Mouse (Mus musculus) ES-E14 (cell line): ENCODE data around the gene Tmem98. TPM values are rescaled to one million over a fixed set of nuclear protein-coding genes. Genes with fewer than 3 reads are reported as not detected.

Experiments used
- DNase-seq: peaks from one replicate; pipeline ENCODE4 v3.0.0-alpha.2; 2013; ENCODE audit warnings: low read depth, low spot score
- H3K27ac ChIP-seq: 2 replicates; pipeline ENCODE4 v1.5.1; 2012; ENCODE audit warnings: low read depth, mild to moderate bottlenecking, low read length, moderate library complexity, mixed read lengths; ENCODE audit not compliant: poor library complexity, insufficient read depth, severe bottlenecking
- H3K36me3 ChIP-seq: 2 replicates; pipeline ENCODE4 v1.6.1; 2012; ENCODE audit warnings: mild to moderate bottlenecking, low read length, moderate library complexity, mixed read lengths; ENCODE audit not compliant: control insufficient read depth, poor library complexity, insufficient read depth, severe bottlenecking
- H3K4me1 ChIP-seq, 2 experiments: fragments of 150-350 bp in 1 of 2; sonication (generic) in 1 of 2; 2 replicates each; pipeline ENCODE4 v1.6.1; 2012; ENCODE audit warnings: low read length in 2 of 2, mild to moderate bottlenecking in 1 of 2, mixed read lengths in 1 of 2; ENCODE audit not compliant: control insufficient read depth in 2 of 2, insufficient read depth in 2 of 2, poor library complexity in 1 of 2
- H3K4me3 ChIP-seq, 2 experiments: fragments of 150-350 bp in 1 of 2; sonication (generic) in 1 of 2; 2 replicates each; pipeline ENCODE4 v1.5.1; 2012; ENCODE audit warnings: low read length in 2 of 2, low read depth in 1 of 2, mild to moderate bottlenecking in 1 of 2, mixed read lengths in 1 of 2; ENCODE audit not compliant: insufficient read depth in 1 of 2, poor library complexity in 1 of 2, severe bottlenecking in 1 of 2
- H3K9ac ChIP-seq: 2 replicates; pipeline ENCODE4 v1.6.1; 2012; ENCODE audit warnings: low read depth, mild to moderate bottlenecking, low read length, mixed read lengths; ENCODE audit not compliant: poor library complexity, insufficient read depth, severe bottlenecking
- H3K9me3 ChIP-seq: fragments of 150-350 bp; sonication (generic); 2 replicates; pipeline ENCODE4 v1.6.1; 2012; ENCODE audit warnings: low read depth, mild to moderate bottlenecking, low read length; ENCODE audit not compliant: control insufficient read depth, insufficient read depth
- CHD2 ChIP-seq: IDR thresholded peaks from 2 replicates; pipeline ENCODE4 v1.6.1; 2014; ENCODE audit warnings: mild to moderate bottlenecking, low read depth, low read length, inconsistent platforms
- HCFC1 ChIP-seq: IDR thresholded peaks from 2 replicates; pipeline ENCODE4 v1.6.1; 2012; ENCODE audit warnings: low read length, inconsistent platforms, borderline replicate concordance; ENCODE audit not compliant: insufficient read depth
- MAFK ChIP-seq: IDR thresholded peaks from 2 replicates; pipeline ENCODE4 v1.6.1; 2014; ENCODE audit warnings: mild to moderate bottlenecking, low read depth, low read length, inconsistent platforms; ENCODE audit not compliant: insufficient read depth
- ZC3H11A ChIP-seq: IDR thresholded peaks from 2 replicates; pipeline ENCODE4 v1.6.1; 2012; ENCODE audit warnings: low read depth, mild to moderate bottlenecking, inconsistent platforms, low read length, borderline replicate concordance
- ZNF384 ChIP-seq: IDR thresholded peaks from 2 replicates; pipeline ENCODE4 v1.6.1; 2012; ENCODE audit warnings: low read depth, low read length, inconsistent platforms
- in situ Hi-C, 2 experiments: fragments of 600-800 bp; cut with MboI; formaldehyde crosslinking; loops; one replicate each; pipeline ENCODE4 v1.15.1; 2025; ENCODE audit warnings: low sequenced_read_pairs in 2 of 2, inconsistent platforms in 1 of 2; ENCODE audit not compliant: unreplicated experiment in 2 of 2
- total RNA-seq: library from RNA; depleted of rRNA; stranded (reverse); fragments of 300-350 nt; gene quantifications from 2 replicates; pipeline ENCODE4 v1.2.3, GENCODE M21; 2012

The Tmem98 gene
- total RNA-seq, 1 experiment: 12.1 TPM

DNA sequence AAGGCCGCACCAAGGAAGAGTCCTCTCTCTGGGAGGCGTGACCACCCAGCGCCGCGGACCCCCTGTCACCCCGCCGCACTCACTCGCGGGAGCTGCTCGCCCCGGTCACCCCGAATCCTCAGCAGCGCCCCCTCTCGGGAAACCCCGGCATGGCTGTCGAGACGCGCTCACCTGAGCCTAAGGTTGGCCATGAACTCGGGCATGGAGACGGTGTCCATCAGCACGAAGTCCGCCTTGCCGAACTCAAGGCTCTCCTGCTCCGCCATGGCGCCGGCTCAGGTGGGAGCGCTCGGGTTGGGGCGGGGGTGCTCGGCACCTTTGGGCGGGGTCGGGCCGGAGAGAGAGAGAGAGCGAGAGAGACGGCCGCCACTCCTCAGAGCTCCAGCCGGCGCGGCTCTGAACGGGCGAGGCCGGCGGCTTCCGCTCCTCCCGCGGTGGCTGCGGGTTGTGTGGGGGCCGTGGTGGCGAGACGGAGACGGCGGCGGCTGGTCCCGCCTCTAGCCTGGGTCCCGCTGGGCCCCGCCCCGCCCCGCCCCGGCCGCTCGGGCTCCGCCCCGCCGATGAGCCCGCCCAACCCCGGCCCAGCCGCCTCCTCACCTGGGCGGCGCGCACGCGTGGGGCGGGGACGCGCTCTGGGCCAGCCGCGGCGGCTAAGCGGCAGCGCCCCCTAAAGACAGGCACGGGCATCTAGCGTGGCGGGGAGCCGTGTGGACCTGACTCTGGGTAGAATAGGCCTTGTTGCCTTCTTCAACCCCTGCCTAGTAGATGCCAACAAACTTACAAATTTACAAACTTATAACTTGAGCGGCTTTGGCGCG is 30.2 kb upstream of the Tmem98 start, which contains the start of gene Myo1d:
Myo1d (minus strand) TSS at position 499 of the 818 bp plus-strand sequence.
- TF ChIP-seq CHD2: no peak
- TF ChIP-seq HCFC1: no peak
- no peak for TF ChIP-seq MAFK
- TF ChIP-seq ZNF384: no peak
- TF ChIP-seq ZC3H11A: no peak
- Histone ChIP-seq H3K27ac (peak within 1 kb of the TSS; percentile 68; the same call in 1 of the 2 replicates), H3K9ac (peak within 1 kb of the TSS; percentile 83), H3K4me1 (peaks cover 0 to 6% of the 10 kb centered on the region in 2 experiments; a peak in 2 of 4 replicates), H3K4me3 (peak within 1 kb of the TSS; percentile 84 to 96), H3K36me3 (no peaks in the 10 kb centered on the region), H3K9me3 (no peaks in the 10 kb centered on the region)
- DNase-seq: peak; percentile 79
- in situ Hi-C loops: no loop called here

DNA sequence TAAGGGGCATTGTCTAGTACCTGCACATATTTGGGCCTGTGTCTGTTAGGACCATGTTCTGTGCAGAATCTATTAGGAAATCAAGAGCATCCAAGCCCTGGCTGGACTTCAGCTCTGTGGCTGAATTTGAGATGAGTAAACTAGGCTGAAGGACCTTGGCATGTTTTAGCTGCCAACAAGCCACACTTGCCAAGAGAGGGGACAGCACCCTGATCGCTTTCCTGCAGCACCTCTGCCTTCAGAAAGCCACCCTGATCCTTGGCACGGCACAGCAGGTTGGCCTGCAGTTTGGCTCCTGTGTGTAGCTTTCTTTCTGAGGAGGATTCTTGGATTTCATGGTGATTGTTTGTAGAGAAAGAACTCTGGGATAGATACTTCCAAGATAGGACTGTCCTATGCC is 28.4 kb upstream of the Tmem98 start:
- TF ChIP-seq MAFK (no peak), HCFC1 (no peak), CHD2 (no peak), ZC3H11A (no peak), ZNF384 (no peak)
- Histone ChIP-seq H3K36me3 (no peaks in the 10 kb centered on the region), H3K4me1 (peaks cover 0 to 5% of the 10 kb centered on the region in 2 experiments; a peak in 1 of 4 replicates), H3K27ac (no peak overlapping the region), H3K9me3 (no peaks in the 10 kb centered on the region), H3K4me3 (no peak overlapping the region), H3K9ac (no peak overlapping the region)
- no peak for DNase-seq
- in situ Hi-C loops: no loop called here

DNA sequence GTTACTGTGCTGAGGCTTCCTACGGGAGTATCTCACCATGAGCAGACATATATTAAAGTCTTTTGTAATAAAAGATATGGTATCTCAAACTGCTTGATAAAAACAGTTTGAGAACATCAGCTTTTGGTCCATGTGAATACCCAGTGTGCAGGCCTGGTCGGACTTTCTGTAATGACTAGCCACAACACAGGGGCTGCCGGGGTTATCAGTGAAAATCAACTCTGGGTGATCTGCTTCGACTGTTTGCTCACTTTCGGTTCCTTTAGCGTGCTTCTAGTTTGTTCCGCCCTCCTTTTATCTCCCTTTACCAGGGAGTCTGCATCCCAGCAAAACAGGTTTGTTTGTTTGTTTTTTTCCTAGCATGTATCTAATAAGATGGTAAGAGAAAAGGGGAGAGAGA is 26.5 kb upstream of the Tmem98 start:
- Histone ChIP-seq H3K9me3 (no peaks in the 10 kb centered on the region), H3K4me3 (no peak overlapping the region), H3K27ac (no peak overlapping the region), H3K9ac (no peak overlapping the region), H3K36me3 (no peaks in the 10 kb centered on the region), H3K4me1 (peaks cover 0 to 5% of the 10 kb centered on the region in 2 experiments; a peak in 1 of 4 replicates)
- in situ Hi-C loops: no loop called here
- no peak for TF ChIP-seq CHD2
- no peak for TF ChIP-seq ZC3H11A
- TF ChIP-seq ZNF384: no peak
- no peak for TF ChIP-seq HCFC1
- TF ChIP-seq MAFK: no peak
- DNase-seq: no peak

DNA sequence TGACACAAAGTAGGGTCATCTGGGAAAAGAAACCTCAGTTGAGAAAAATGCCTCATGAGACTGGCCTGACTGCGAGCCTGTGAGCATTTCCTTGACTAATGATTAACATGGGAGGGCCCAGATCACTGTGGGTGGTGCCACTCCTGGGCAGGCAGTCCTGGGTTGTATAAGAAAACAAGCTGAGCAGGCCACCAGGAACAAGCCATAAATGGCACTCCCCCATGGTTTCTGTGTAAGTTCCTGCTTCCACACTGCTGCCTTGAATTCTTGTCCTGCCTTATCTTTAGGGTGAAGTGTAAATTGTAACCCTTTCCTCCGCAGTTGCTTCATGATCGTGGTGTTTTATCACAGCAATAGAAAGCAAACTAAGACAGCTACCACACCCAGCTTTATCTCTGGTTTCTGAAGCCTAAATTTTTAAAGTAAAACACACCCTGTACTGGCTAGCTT is 25.7 kb upstream of the Tmem98 start:
- H3K4me1 ChIP-seq: peaks cover 0 to 5% of the 10 kb centered on the region in 2 experiments; a peak in 1 of 4 replicates
- no peak overlapping the region for H3K9ac ChIP-seq
- H3K36me3 ChIP-seq: no peaks in the 10 kb centered on the region
- no peak overlapping the region for H3K27ac ChIP-seq
- DNase-seq: no peak
- H3K4me3 ChIP-seq: no peak overlapping the region
- no peak for TF ChIP-seq ZNF384
- TF ChIP-seq HCFC1: no peak
- no peak for TF ChIP-seq ZC3H11A
- TF ChIP-seq MAFK: no peak
- no peak for TF ChIP-seq CHD2
- no peaks in the 10 kb centered on the region for H3K9me3 ChIP-seq
- in situ Hi-C loops: no loop called here
